Mouse (Mus musculus) heart, adult 18-20 months (tissue): Measurements from ENCODE around the gene Trp53bp2. TPM values are rescaled to one million over a fixed set of nuclear protein-coding genes. Genes with fewer than 3 reads are reported as not detected.

Source experiments
- DNase-seq, 2 experiments: peaks; one replicate each; pipeline ENCODE4 v3.0.0; 2021 to 2022; ENCODE audit warnings: mixed read lengths in 1 of 2
- total RNA-seq, 2 experiments: library from RNA; stranded (reverse); gene quantifications; 2 replicates each; pipeline ENCODE4 v1.2.3; 2021

The Trp53bp2 gene
- total RNA-seq, 2 experiments from 2014 or later = 8.9 to 9.1 TPM

- peak in 1 of 2 experiments; percentile 83 for DNase-seq
Measured at GRCm38 (mm10) chr1:182500224-182500623, 91.3 kb downstream of the Trp53bp2 start.

DNA sequence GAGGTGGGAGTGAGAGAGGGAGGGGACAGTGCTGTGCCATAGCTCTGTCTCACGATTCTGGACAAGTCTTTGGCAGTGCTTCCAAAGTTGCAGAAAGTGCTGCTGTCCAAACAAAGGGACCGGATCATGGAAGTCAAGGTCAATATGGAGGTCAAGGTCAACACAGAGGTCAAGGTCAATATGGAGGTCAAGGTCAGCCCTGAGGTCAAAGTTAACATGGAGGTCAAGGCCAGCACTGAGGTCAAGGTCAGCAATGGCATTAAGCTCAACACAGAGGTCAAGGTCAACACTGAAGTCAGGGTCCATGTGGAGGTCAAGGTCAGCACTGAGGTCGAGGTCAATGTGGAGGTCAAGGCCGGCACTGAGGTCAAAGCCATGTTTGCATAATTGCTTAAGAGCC lies 91.9 kb downstream of the Trp53bp2 start:
- DNase-seq = no peak

- peak; percentile 64 to 76 for DNase-seq
Measured at GRCm38 (mm10) chr1:182501815-182502405, 92.9 kb downstream of the Trp53bp2 start.

GRCm38 (mm10) chr1:182502491-182503050 lies 93.6 kb downstream of the Trp53bp2 start:
- no peak for DNase-seq

DNA sequence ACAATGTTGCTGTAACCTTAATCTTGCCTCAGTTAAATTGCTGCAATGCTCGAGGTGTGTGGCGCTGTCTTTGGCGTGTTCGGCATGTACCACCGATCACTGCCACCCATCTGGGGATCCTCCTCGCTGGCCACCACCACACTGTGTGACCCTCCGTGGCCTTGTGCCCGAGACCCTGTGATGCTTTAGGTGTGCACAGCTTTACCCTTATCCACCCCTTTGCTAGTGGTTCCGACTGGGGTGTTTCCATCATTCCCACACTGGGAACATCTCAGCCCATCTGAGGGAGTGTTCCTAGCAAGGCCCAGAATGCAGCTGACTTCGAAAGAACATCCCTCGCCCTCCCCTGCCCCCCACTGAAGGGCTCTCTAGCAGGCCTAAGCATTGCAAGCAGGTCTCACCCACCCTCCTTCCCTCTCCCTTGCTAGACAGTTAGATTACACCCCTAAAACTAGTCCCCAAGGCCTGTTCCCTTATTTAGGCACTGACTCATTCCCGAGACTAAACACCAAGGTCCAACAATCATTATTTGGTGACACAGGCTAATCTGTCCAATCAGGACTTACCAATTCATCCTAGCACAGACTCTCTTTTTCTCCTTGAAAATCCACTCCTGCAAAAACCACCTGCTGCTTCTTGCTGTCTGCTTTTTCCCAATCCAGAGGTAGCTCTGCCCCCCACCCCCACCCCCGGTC lies 94.4 kb downstream of the Trp53bp2 start:
- no peak for DNase-seq

GRCm38 (mm10) chr1:182504223-182504622 lies 95.3 kb downstream of the Trp53bp2 start:
- DNase-seq = peak; percentile 84 to 90

DNA sequence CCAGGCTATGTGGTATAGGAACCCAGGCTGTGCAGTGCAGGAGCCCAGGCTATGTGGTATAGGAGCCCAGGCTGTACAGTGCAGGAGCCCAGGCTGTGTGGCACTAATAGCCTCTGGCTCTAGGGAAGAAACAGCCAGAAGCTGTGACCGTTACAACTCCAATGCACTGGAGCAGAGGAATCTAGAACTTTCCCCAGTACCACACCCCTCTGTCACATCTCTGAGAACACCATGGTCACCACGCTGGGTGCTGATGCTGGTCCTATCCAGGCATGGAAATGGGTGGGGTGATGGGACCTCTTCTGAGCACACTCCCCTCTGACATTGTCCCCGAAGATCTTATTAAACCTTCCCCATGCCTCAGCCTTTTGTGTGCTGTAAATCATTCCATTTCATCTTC lies 96.3 kb downstream of the Trp53bp2 start:
- no peak for DNase-seq

DNA sequence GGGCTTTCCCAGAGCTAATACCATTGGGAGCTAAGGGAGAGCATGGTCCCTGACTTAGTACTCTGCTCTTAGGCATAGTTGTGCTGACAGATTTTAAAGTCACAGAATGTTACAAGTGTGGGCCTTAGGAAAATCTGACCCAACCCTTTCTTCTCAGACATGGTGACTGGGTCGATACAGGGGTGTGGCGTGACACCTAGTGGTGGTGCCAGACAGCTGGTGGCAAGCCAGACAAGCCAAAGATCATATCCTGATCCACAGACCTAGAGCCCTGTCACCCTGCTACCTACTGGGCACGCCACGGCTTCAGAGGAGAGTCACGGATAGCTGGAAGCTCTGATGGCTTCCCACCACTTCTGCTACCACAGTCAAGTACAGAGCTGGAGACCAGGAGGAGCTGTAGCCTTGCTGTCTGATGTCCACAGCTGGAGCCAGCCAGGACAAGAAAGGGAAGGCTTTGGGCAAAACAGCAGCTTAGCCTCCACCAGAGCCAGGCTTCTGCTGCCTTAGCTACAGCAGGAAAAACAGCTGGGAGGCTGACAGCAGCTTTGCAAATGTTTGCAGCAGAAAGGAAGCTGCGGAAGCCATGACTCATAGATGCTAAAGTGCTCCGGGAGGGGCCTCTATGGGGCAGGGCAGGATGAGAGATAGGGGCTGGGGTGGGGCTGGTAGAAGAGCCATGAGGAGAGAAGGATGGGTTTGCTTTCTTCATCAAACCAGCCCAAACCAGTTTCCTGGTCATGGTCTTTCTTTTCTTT lies 97.4 kb downstream of the Trp53bp2 start:
- peak; percentile 82 to 94 for DNase-seq

DNA sequence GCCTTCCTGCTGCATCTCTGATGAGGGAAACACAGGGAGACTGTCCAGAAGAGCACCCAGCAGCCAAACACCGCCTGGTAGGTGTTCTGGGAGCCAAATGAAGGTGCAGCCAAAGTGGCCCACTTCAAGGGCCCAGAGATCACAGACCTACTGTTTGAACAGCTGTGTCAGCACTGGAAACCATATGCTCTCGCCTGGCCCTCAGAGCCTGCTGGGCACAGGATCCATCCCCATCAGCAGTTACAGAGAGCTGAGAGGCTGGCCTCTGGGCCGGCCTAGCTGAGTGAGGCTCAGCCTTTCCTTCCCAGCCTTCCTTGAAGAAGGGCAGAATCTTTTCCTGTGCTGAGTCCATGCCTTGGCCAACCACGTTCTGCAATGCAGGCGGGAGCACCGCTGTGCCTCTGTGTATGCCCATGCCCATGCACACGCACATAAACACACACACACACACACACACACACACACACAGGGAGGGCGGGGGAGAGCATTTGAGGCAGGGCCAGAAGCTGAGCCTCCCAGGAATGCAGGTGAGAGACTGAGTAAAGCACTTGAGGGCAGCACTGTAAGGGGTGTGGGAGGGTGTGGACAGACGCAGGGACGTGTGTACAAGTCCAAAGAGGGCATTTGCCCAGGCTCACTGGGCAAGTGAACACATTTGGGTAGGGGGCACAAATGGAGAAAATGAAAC lies 100.3 kb downstream of the Trp53bp2 start:
- no peak for DNase-seq

GRCm38 (mm10) chr1:182511073-182511472 lies 102.1 kb downstream of the Trp53bp2 start:
- DNase-seq = peak in 1 of 2 experiments; percentile 2

GRCm38 (mm10) chr1:182511778-182512177 lies 102.8 kb downstream of the Trp53bp2 start:
- peak in 1 of 2 experiments; percentile 15 for DNase-seq

Other genes with a start within 250 kb of the Trp53bp2 start
- gene Vmn1r1, start 244.7 kb upstream of the Trp53bp2 start, total RNA-seq = not detected
- gene Degs1, start 126.4 kb upstream of the Trp53bp2 start, total RNA-seq = 10 to 100 TPM; 59.4 to 62.4 TPM
- gene Fbxo28, start 67.5 kb upstream of the Trp53bp2 start, total RNA-seq = 10 to 100 TPM; 20.7 to 22.5 TPM
- 10 to 100 TPM; 67.5 to 68.4 TPM for gene Capn2, start 108.4 kb downstream of the Trp53bp2 start, total RNA-seq
- gene Capn8, start 155.8 kb downstream of the Trp53bp2 start, total RNA-seq = not detected